1 mouse cellular context compared by ENCODE assay signal in the genomic region with DNA sequence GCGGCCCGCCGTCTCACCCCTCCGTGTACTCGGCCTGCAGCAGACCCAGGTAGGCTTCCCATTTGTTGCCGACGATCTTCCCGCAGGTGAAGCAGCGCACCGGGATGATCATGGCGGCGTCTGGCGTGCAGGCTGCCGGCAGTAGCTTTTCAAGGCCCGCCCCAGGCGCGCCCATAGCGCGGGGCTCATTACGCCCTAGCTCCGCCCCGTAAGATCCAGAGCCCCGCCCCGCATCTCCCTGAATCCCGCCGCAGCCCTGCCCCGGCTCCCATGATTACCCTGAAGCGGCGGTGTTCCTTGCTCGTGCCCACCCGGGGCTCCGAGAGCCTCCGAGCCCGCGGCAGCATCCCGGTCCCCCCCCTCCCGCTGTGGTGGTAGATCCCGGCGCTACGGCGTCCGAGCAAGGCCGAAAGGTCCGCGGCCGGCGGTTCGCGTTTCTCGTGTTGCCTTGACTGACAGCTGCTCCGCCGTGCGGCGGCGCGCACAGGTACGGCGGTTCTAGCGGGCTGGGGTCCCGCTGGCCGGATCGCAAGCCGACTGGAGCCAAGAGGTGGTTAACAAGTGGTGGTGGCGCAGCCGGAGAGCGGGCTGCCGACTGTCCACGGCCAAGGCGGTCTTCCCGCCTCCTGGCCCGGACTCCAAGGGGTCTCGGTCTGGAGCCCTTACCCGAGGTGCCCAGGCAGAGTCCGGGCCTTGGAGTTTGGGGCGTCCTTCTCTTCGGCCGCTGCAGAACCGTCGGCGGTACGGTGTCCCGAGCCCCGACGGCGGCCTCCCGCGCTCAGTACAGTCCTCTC.
TF ChIP-seq lines count a peak whose summit lies in the region.

A gene (minus strand): TSS at position 122 of the 794 bp plus-strand sequence.
A gene (plus strand): TSS at position 230 of the 794 bp plus-strand sequence.

TF ChIP-seq in CH12.LX, 34 proteins besides CTCF, POLR2A, EP300 and RAD21 (continued from another document):
- TF ChIP-seq KAT2A (IDR thresholded peaks at IDR 0.05; ENCODE audit: insufficient replicate concordance, low read length) (peak; percentile 71; the same call in 1 of the 2 replicates), RCOR1 (conservative IDR thresholded peaks at IDR 0.05; ENCODE audit: low read depth, low read length) (0 out of 2 replicates have a peak, but pooled peaks have one; percentile 51), MEF2A (IDR thresholded peaks at IDR 0.05; ENCODE audit: borderline replicate concordance, low read depth, low read length) (0 out of 2 replicates have a peak, but pooled peaks have one; percentile 45)
TF ChIP-seq in CH12.LX: peak in this region for 15.
